Mouse (Mus musculus): ENCODE data around the gene Hmgb3.
A peak's percentile ranks its signal among the peaks of the same experiment; 100 is the strongest.

The Hmgb3 gene

DNA sequence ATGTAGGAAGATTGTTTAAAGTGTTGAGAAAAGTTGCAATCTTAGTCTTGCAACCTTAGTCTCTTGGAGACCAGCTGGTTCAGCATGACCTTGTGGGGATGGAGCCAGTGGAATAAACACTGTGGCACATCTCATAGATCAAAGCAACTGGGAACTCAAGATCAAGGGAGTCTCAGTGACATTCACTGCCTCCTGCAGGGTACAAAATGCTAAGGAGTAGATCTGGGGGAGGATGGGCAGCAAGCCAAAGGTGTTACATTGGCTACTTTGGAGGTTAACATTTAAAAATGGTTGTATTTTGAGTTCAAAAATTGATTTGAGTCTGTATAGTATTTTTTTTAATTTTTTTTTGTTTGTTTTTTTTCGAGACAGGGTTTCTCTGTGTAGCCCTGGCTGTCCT lies 33.5 kb downstream of the Hmgb3 start:
- DNase-seq (ENCODE audit: low read depth), result no peak

DNA sequence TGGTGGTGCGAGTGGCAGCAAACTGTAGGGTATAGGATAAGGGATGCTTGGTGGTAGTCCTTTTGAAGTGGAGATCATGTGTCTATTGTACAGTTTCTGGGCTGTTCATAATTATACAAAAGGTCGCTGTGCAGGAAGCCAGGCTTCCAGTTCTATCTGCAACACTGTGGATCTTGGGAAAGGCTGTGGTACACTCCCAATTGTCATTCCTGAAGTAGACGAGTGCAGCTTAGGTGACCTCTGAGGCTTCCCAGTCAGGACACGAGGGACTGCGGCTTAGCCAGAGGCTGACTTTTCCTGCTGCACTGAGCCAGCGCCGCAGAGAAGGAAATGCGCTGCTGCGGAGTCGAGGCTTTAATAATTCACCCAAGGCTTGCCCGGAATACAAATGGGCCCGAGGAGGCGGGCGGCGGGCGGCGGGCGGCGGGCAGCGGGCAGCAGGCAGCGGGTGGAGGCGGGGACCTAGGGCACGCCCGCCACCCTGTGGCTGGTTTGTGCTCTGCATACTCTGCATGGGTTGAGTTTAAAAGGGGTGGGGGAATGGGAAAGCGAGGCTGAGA lies 45.4 kb downstream of the Hmgb3 start:
- peak; percentile 28 for DNase-seq (ENCODE audit: low read depth)

All from 416B (cell line).